Mouse (Mus musculus): ENCODE results near the gene Spire2.
A peak's percentile ranks its signal among the peaks of the same experiment; 100 is the strongest.

Gene Spire2

GRCm38 (mm10) chr8:123349073-123349472 is 16.6 kb downstream of the Spire2 start:
- Histone ChIP-seq H3K36me3 (ENCODE audit: insufficient read depth, low read length) (peaks cover 43% of the 10 kb centered on the region), H3K9me3 (ENCODE audit: low read length) (no peaks in the 10 kb centered on the region), H3K27me3 (ENCODE audit: insufficient read depth, low read length) (peaks cover 9% of the 10 kb centered on the region), H3K4me3 (replicated peaks; ENCODE audit: low read length) (no peak overlapping the region), H3K4me1 (replicated peaks; ENCODE audit: low read depth, low read length) (peaks cover 36% of the 10 kb centered on the region)
- no peak for TF ChIP-seq POU5F1 (IDR thresholded peaks at IDR 0.05; ENCODE audit: borderline replicate concordance, low read length)
- TF ChIP-seq CTCF (conservative IDR thresholded peaks at IDR 0.05; ENCODE audit: low read length), result no peak
- TF ChIP-seq NANOG (IDR thresholded peaks at IDR 0.05; ENCODE audit: borderline replicate concordance, low read length), result no peak

- H3K9me3 ChIP-seq (ENCODE audit: low read length), result no peaks in the 10 kb centered on the region
- H3K27me3 ChIP-seq (ENCODE audit: insufficient read depth, low read length), result peaks cover 18% of the 10 kb centered on the region
- H3K36me3 ChIP-seq (ENCODE audit: insufficient read depth, low read length), result peaks cover 50% of the 10 kb centered on the region
- TF ChIP-seq POU5F1 (IDR thresholded peaks at IDR 0.05; ENCODE audit: borderline replicate concordance, low read length) (no peak), NANOG (IDR thresholded peaks at IDR 0.05; ENCODE audit: borderline replicate concordance, low read length) (no peak), CTCF (conservative IDR thresholded peaks at IDR 0.05; ENCODE audit: low read length) (no peak)
- no peak overlapping the region for H3K4me3 ChIP-seq (replicated peaks; ENCODE audit: low read length)
- H3K4me1 ChIP-seq (replicated peaks; ENCODE audit: low read depth, low read length), result peaks cover 35% of the 10 kb centered on the region
These were observed 19.6 kb downstream of the Spire2 start for GRCm38 (mm10) chr8:123352118-123352517.

GRCm38 (mm10) chr8:123352786-123353185 is 20.3 kb downstream of the Spire2 start:
- Histone ChIP-seq H3K4me3 (replicated peaks; ENCODE audit: low read length) (no peak overlapping the region), H3K4me1 (replicated peaks; ENCODE audit: low read depth, low read length) (peaks cover 42% of the 10 kb centered on the region), H3K27me3 (ENCODE audit: insufficient read depth, low read length) (peaks cover 18% of the 10 kb centered on the region), H3K36me3 (ENCODE audit: insufficient read depth, low read length) (peaks cover 54% of the 10 kb centered on the region), H3K9me3 (ENCODE audit: low read length) (no peaks in the 10 kb centered on the region)
- peak; percentile 23; the same call in 1 of the 2 replicates for TF ChIP-seq CTCF (conservative IDR thresholded peaks at IDR 0.05; ENCODE audit: low read length)
- TF ChIP-seq NANOG (IDR thresholded peaks at IDR 0.05; ENCODE audit: borderline replicate concordance, low read length), result no peak

- Histone ChIP-seq H3K36me3 (ENCODE audit: insufficient read depth, low read length) (peaks cover 54% of the 10 kb centered on the region), H3K4me3 (replicated peaks; ENCODE audit: low read length) (no peak overlapping the region), H3K27me3 (ENCODE audit: insufficient read depth, low read length) (peaks cover 18% of the 10 kb centered on the region), H3K4me1 (replicated peaks; ENCODE audit: low read depth, low read length) (peaks cover 42% of the 10 kb centered on the region), H3K9me3 (ENCODE audit: low read length) (no peaks in the 10 kb centered on the region)
- TF ChIP-seq NANOG (IDR thresholded peaks at IDR 0.05; ENCODE audit: borderline replicate concordance, low read length) (no peak), POU5F1 (IDR thresholded peaks at IDR 0.05; ENCODE audit: borderline replicate concordance, low read length) (no peak), CTCF (conservative IDR thresholded peaks at IDR 0.05; ENCODE audit: low read length) (no peak)
These were observed 20.7 kb downstream of the Spire2 start for GRCm38 (mm10) chr8:123353216-123353615.

- Histone ChIP-seq H3K4me1 (replicated peaks; ENCODE audit: low read depth, low read length) (peaks cover 14% of the 10 kb centered on the region), H3K27me3 (ENCODE audit: insufficient read depth, low read length) (no peaks in the 10 kb centered on the region), H3K4me3 (replicated peaks; ENCODE audit: low read length) (no peak overlapping the region), H3K9me3 (ENCODE audit: low read length) (no peaks in the 10 kb centered on the region), H3K36me3 (ENCODE audit: insufficient read depth, low read length) (peaks cover 83% of the 10 kb centered on the region)
- TF ChIP-seq POU5F1 (IDR thresholded peaks at IDR 0.05; ENCODE audit: borderline replicate concordance, low read length) (no peak), CTCF (conservative IDR thresholded peaks at IDR 0.05; ENCODE audit: low read length) (peak; percentile 70), NANOG (IDR thresholded peaks at IDR 0.05; ENCODE audit: borderline replicate concordance, low read length) (no peak)
These were observed 28.7 kb downstream of the Spire2 start for GRCm38 (mm10) chr8:123361082-123361739.

GRCm38 (mm10) chr8:123373403-123374238 is 41.1 kb downstream of the Spire2 start, which contains the start of gene Tcf25:
Gene Tcf25, plus strand, starts transcription at chr8:123373753.
- TF ChIP-seq NANOG (IDR thresholded peaks at IDR 0.05; ENCODE audit: borderline replicate concordance, low read length), result no peak
- no peak for TF ChIP-seq CTCF (conservative IDR thresholded peaks at IDR 0.05; ENCODE audit: low read length)
- no peak for TF ChIP-seq POU5F1 (IDR thresholded peaks at IDR 0.05; ENCODE audit: borderline replicate concordance, low read length)
- peak within 1 kb of the TSS; percentile 98 for H3K4me3 ChIP-seq (replicated peaks; ENCODE audit: low read length)
- no peaks in the 10 kb centered on the region for H3K9me3 ChIP-seq (ENCODE audit: low read length)
- H3K4me1 ChIP-seq (replicated peaks; ENCODE audit: low read depth, low read length), result peaks cover 52% of the 10 kb centered on the region
- H3K36me3 ChIP-seq (ENCODE audit: insufficient read depth, low read length), result peaks cover 23% of the 10 kb centered on the region
- no peaks in the 10 kb centered on the region for H3K27me3 ChIP-seq (ENCODE audit: insufficient read depth, low read length)

GRCm38 (mm10) chr8:123374239-123374578 is 41.7 kb downstream of the Spire2 start:
- H3K36me3 ChIP-seq (ENCODE audit: insufficient read depth, low read length), result peaks cover 18% of the 10 kb centered on the region
- TF ChIP-seq CTCF (conservative IDR thresholded peaks at IDR 0.05; ENCODE audit: low read length) (no peak), POU5F1 (IDR thresholded peaks at IDR 0.05; ENCODE audit: borderline replicate concordance, low read length) (no peak)
- no peaks in the 10 kb centered on the region for H3K9me3 ChIP-seq (ENCODE audit: low read length)
- peak overlapping the region; percentile 98 for H3K4me3 ChIP-seq (replicated peaks; ENCODE audit: low read length)
- H3K27me3 ChIP-seq (ENCODE audit: insufficient read depth, low read length), result no peaks in the 10 kb centered on the region
- peaks cover 52% of the 10 kb centered on the region for H3K4me1 ChIP-seq (replicated peaks; ENCODE audit: low read depth, low read length)

GRCm38 (mm10) chr8:123375701-123376100 is 43.2 kb downstream of the Spire2 start:
- peaks cover 18% of the 10 kb centered on the region for H3K36me3 ChIP-seq (ENCODE audit: insufficient read depth, low read length)
- H3K4me1 ChIP-seq (replicated peaks; ENCODE audit: low read depth, low read length), result peaks cover 52% of the 10 kb centered on the region
- H3K27me3 ChIP-seq (ENCODE audit: insufficient read depth, low read length), result no peaks in the 10 kb centered on the region
- H3K9me3 ChIP-seq (ENCODE audit: low read length), result no peaks in the 10 kb centered on the region
- peak overlapping the region; percentile 53 for H3K4me3 ChIP-seq (replicated peaks; ENCODE audit: low read length)
- no peak for TF ChIP-seq NANOG (IDR thresholded peaks at IDR 0.05; ENCODE audit: borderline replicate concordance, low read length)
- TF ChIP-seq CTCF (conservative IDR thresholded peaks at IDR 0.05; ENCODE audit: low read length), result no peak
- TF ChIP-seq POU5F1 (IDR thresholded peaks at IDR 0.05; ENCODE audit: borderline replicate concordance, low read length), result no peak

Measured in E14TG2a.4 (cell line).